In genomic region chrX:145602085-145602484, GRCm38 (mm10) we compare ENCODE assay signal across 30 mouse cellular contexts.
"Had no signal": no experiment of that assay in that cellular context is flagged by ENCODE, and none has a peak within 500 bp of the region (broad histone marks: within the 10 kb centered on the region; RNA-seq: fewer than 3 reads in every experiment).

No protein-coding gene starts in this region.

- H3K9me3 ChIP-seq: limb, embryonic 10.5 days; limb, embryonic 12.5 days; limb, embryonic 13.5 days; limb, embryonic 15.5 days; liver, embryonic 12.5 days; liver, embryonic 13.5 days; liver, embryonic 15.5 days; lung, embryonic 15.5 days; megakaryocyte, embryonic 14.5 days; midbrain, embryonic 10.5 days; midbrain, embryonic 12.5 days; midbrain, embryonic 13.5 days; midbrain, embryonic 15.5 days; neural tube, embryonic 12.5 days had no signal

- ATAC-seq: liver, embryonic 12.5 days; liver, postnatal 0 days; lung, postnatal 0 days; midbrain, embryonic 13.5 days; midbrain, embryonic 15.5 days; midbrain, embryonic 16.5 days had no signal

- DNase-seq: liver, embryonic 13.5 days; liver, postnatal 0 days; lung, adult 18-20 months; lung, adult 2 months; lung, embryonic 14.5 days; lung, postnatal 10 days; lung, postnatal 14 days; lung, postnatal 36 days; lung, postnatal 4 days; midbrain, embryonic 14.5 days had no signal

- H3K9ac ChIP-seq: limb, embryonic 12.5 days; limb, embryonic 13.5 days; limb, embryonic 15.5 days; liver, embryonic 12.5 days; liver, embryonic 13.5 days; liver, embryonic 14.5 days; liver, embryonic 15.5 days; liver, postnatal 0 days; lung, embryonic 14.5 days; lung, embryonic 15.5 days; midbrain, embryonic 12.5 days; midbrain, embryonic 13.5 days; midbrain, embryonic 15.5 days; neural tube, embryonic 12.5 days had no signal

- H3K27ac ChIP-seq: limb, embryonic 10.5 days; limb, embryonic 12.5 days; limb, embryonic 13.5 days; limb, embryonic 15.5 days; liver, embryonic 12.5 days; liver, embryonic 13.5 days; liver, embryonic 14.5 days; liver, embryonic 15.5 days; lung, embryonic 15.5 days; macrophage; midbrain, embryonic 10.5 days; midbrain, embryonic 12.5 days; midbrain, embryonic 13.5 days; midbrain, embryonic 15.5 days; neural tube, embryonic 12.5 days had no signal

- H3K27me3 ChIP-seq: limb, embryonic 12.5 days; limb, embryonic 13.5 days; limb, embryonic 15.5 days; liver, embryonic 12.5 days; liver, embryonic 13.5 days; liver, embryonic 15.5 days; lung, embryonic 15.5 days; midbrain, embryonic 12.5 days; midbrain, embryonic 13.5 days; midbrain, embryonic 15.5 days; neural tube, embryonic 12.5 days had no signal

- H3K4me2 ChIP-seq: limb, embryonic 12.5 days; limb, embryonic 13.5 days; limb, embryonic 15.5 days; liver, embryonic 11.5 days; liver, embryonic 12.5 days; liver, embryonic 13.5 days; liver, embryonic 15.5 days; lung, embryonic 14.5 days; lung, embryonic 15.5 days; midbrain, embryonic 11.5 days; midbrain, embryonic 12.5 days; midbrain, embryonic 13.5 days; midbrain, embryonic 15.5 days; neural tube, embryonic 12.5 days had no signal

- H3K36me3 ChIP-seq: limb, embryonic 10.5 days; limb, embryonic 12.5 days; limb, embryonic 13.5 days; limb, embryonic 15.5 days; liver, embryonic 12.5 days; liver, embryonic 13.5 days; liver, embryonic 15.5 days; lung, embryonic 15.5 days; midbrain, embryonic 10.5 days; midbrain, embryonic 12.5 days; midbrain, embryonic 13.5 days; midbrain, embryonic 15.5 days; neural tube, embryonic 12.5 days had no signal

- H3K4me1 ChIP-seq: limb, embryonic 10.5 days; limb, embryonic 12.5 days; limb, embryonic 13.5 days; limb, embryonic 15.5 days; liver, embryonic 12.5 days; liver, embryonic 13.5 days; liver, embryonic 15.5 days; lung, embryonic 15.5 days; megakaryocyte, embryonic 14.5 days; midbrain, embryonic 10.5 days; midbrain, embryonic 12.5 days; midbrain, embryonic 13.5 days; midbrain, embryonic 15.5 days; neural tube, embryonic 12.5 days had no signal

- H3K4me3 ChIP-seq: limb, embryonic 10.5 days; limb, embryonic 12.5 days; limb, embryonic 13.5 days; limb, embryonic 15.5 days; liver, embryonic 12.5 days; liver, embryonic 13.5 days; liver, embryonic 15.5 days; lung, embryonic 15.5 days; megakaryocyte, embryonic 14.5 days; midbrain, embryonic 10.5 days; midbrain, embryonic 12.5 days; midbrain, embryonic 13.5 days; midbrain, embryonic 15.5 days; myocyte; neural tube, embryonic 12.5 days had no signal
